Mouse (Mus musculus): Measurements from ENCODE around the gene Mip. TPM values are rescaled to one million over a fixed set of nuclear protein-coding genes. Genes with fewer than 3 reads are reported as not detected.
"Not testable (repeated sequence)": the region's sequence is repeated elsewhere in the genome, so short reads cannot be mapped to it uniquely, and the experiment has no call there.

The Mip gene
- polyA plus RNA-seq (2016; fragmentation: Nextera tagmentation; extraction: Ambion mirVana) = 0.13 TPM in 1 of 2 replicates, not detected in the other

- Histone ChIP-seq H3K4me1 (peaks cover 14% of the 10 kb centered on the region), H3K36me3 (no peaks in the 10 kb centered on the region), H3K9ac (replicated peaks) (no peak within 1 kb of the TSS), H3K9me3 (no peaks in the 10 kb centered on the region), H3K27ac (replicated peaks) (no peak within 1 kb of the TSS), H3K27me3 (no peaks in the 10 kb centered on the region), H3K4me2 (replicated peaks) (no peak within 1 kb of the TSS), H3K4me3 (no peak within 1 kb of the TSS)
- 32% methylated on average over 4 of the region's 4 CpGs for WGBS
- no peak for ATAC-seq (ENCODE audit: low FRiP score, low read depth)
Measured at GRCm38 (mm10) chr10:128225538-128225937, at the start of gene Mip. Gene Mip (plus strand): TSS chr10:128225838.

- H3K9ac ChIP-seq (replicated peaks) = peak overlapping the region; percentile 65
- under 1% methylated on average over 17 of the region's 17 CpGs for WGBS
- no peaks in the 10 kb centered on the region for H3K9me3 ChIP-seq
- no peaks in the 10 kb centered on the region for H3K36me3 ChIP-seq
- H3K27ac ChIP-seq (replicated peaks) = peak overlapping the region; percentile 16
- peaks cover 22% of the 10 kb centered on the region for H3K4me1 ChIP-seq
- H3K4me3 ChIP-seq = peak overlapping the region; percentile 48
- peak; percentile 85; the same call in 1 of the 2 replicates for ATAC-seq (ENCODE audit: low FRiP score, low read depth)
- H3K27me3 ChIP-seq = no peaks in the 10 kb centered on the region
- H3K4me2 ChIP-seq (replicated peaks) = peak overlapping the region; percentile 61
Measured at GRCm38 (mm10) chr10:128175996-128176755, 49.5 kb upstream of the Mip start.

- 87% methylated on average over 4 of the region's 4 CpGs for WGBS
- no peak for ATAC-seq (ENCODE audit: low FRiP score, low read depth)
- no peaks in the 10 kb centered on the region for H3K9me3 ChIP-seq
- no peak overlapping the region for H3K9ac ChIP-seq (replicated peaks)
- no peak overlapping the region for H3K27ac ChIP-seq (replicated peaks)
- no peak overlapping the region for H3K4me2 ChIP-seq (replicated peaks)
- peaks cover 22% of the 10 kb centered on the region for H3K4me1 ChIP-seq
- H3K36me3 ChIP-seq = no peaks in the 10 kb centered on the region
- H3K4me3 ChIP-seq = no peak overlapping the region
- no peaks in the 10 kb centered on the region for H3K27me3 ChIP-seq
Measured at GRCm38 (mm10) chr10:128177316-128177715, 48.3 kb upstream of the Mip start.

GRCm38 (mm10) chr10:128179989-128180388 is 45.6 kb upstream of the Mip start, which contains the start of gene Rbms2:
Gene Rbms2 (minus strand): TSS chr10:128180297.
- Histone ChIP-seq H3K9ac (replicated peaks) (no peak within 1 kb of the TSS), H3K27ac (replicated peaks) (no peak within 1 kb of the TSS), H3K36me3 (no peaks in the 10 kb centered on the region), H3K4me1 (peaks cover 13% of the 10 kb centered on the region), H3K4me2 (replicated peaks) (no peak within 1 kb of the TSS; the same call in 1 of the 2 replicates), H3K27me3 (no peaks in the 10 kb centered on the region), H3K9me3 (no peaks in the 10 kb centered on the region), H3K4me3 (no peak within 1 kb of the TSS)
- 3% methylated on average over 6 of the region's 6 CpGs for WGBS
- no peak for ATAC-seq (ENCODE audit: low FRiP score, low read depth)

- WGBS = 91% methylated on average over 2 of the region's 2 CpGs
- no peak for ATAC-seq (ENCODE audit: low FRiP score, low read depth)
- Histone ChIP-seq H3K4me1 (peaks cover 4% of the 10 kb centered on the region; the same call in 1 of the 2 replicates), H3K27ac (replicated peaks) (no peak overlapping the region), H3K27me3 (no peaks in the 10 kb centered on the region), H3K9ac (replicated peaks) (no peak overlapping the region), H3K4me2 (replicated peaks) (no peak overlapping the region), H3K4me3 (no peak overlapping the region), H3K9me3 (no peaks in the 10 kb centered on the region), H3K36me3 (no peaks in the 10 kb centered on the region)
Measured at GRCm38 (mm10) chr10:128184296-128184695, 41.3 kb upstream of the Mip start.

GRCm38 (mm10) chr10:128185277-128185940 is 40.2 kb upstream of the Mip start:
- H3K4me2 ChIP-seq (replicated peaks) = no peak overlapping the region
- H3K4me3 ChIP-seq = no peak overlapping the region
- no peak overlapping the region for H3K27ac ChIP-seq (replicated peaks)
- no peaks in the 10 kb centered on the region for H3K4me1 ChIP-seq
- H3K9me3 ChIP-seq = no peaks in the 10 kb centered on the region
- H3K36me3 ChIP-seq = no peaks in the 10 kb centered on the region
- 79% methylated on average over 6 of the region's 6 CpGs for WGBS
- no peak for ATAC-seq (ENCODE audit: low FRiP score, low read depth)
- H3K9ac ChIP-seq (replicated peaks) = no peak overlapping the region
- peaks cover under 1% of the 10 kb centered on the region; the same call in 1 of the 2 replicates for H3K27me3 ChIP-seq

GRCm38 (mm10) chr10:128185959-128186358 is 39.7 kb upstream of the Mip start:
- Histone ChIP-seq H3K27me3 (peaks cover 4% of the 10 kb centered on the region; the same call in 1 of the 2 replicates), H3K4me3 (no peak overlapping the region), H3K9me3 (no peaks in the 10 kb centered on the region), H3K4me2 (replicated peaks) (no peak overlapping the region), H3K4me1 (no peaks in the 10 kb centered on the region), H3K36me3 (no peaks in the 10 kb centered on the region), H3K9ac (replicated peaks) (no peak overlapping the region), H3K27ac (replicated peaks) (no peak overlapping the region)
- WGBS = 54% methylated on average over 2 of the region's 2 CpGs
- no peak; the same call in 1 of the 2 replicates for ATAC-seq (ENCODE audit: low FRiP score, low read depth)

- Histone ChIP-seq H3K27me3 (peaks cover 4% of the 10 kb centered on the region; the same call in 1 of the 2 replicates), H3K36me3 (no peaks in the 10 kb centered on the region), H3K4me1 (no peaks in the 10 kb centered on the region), H3K4me3 (no peak overlapping the region), H3K27ac (replicated peaks) (no peak overlapping the region), H3K9me3 (no peaks in the 10 kb centered on the region), H3K4me2 (replicated peaks) (no peak overlapping the region), H3K9ac (replicated peaks) (no peak overlapping the region)
- WGBS = 68% methylated on average over 5 of the region's 5 CpGs
- ATAC-seq (ENCODE audit: low FRiP score, low read depth) = no peak
Measured at GRCm38 (mm10) chr10:128187181-128187605, 38.4 kb upstream of the Mip start.

GRCm38 (mm10) chr10:128188242-128188877 is 37.3 kb upstream of the Mip start:
- Histone ChIP-seq H3K4me1 (no peaks in the 10 kb centered on the region), H3K36me3 (no peaks in the 10 kb centered on the region)

GRCm38 (mm10) chr10:128191472-128191871 is 34.2 kb upstream of the Mip start:
- no peaks in the 10 kb centered on the region for H3K36me3 ChIP-seq
- H3K27ac ChIP-seq (replicated peaks) = no peak overlapping the region
- H3K27me3 ChIP-seq = peaks cover 31% of the 10 kb centered on the region
- H3K4me2 ChIP-seq (replicated peaks) = no peak overlapping the region
- ATAC-seq (ENCODE audit: low FRiP score, low read depth) = no peak
- H3K9ac ChIP-seq (replicated peaks) = no peak overlapping the region
- WGBS = 83% methylated on average over 2 of the region's 2 CpGs
- H3K4me1 ChIP-seq = peaks cover 17% of the 10 kb centered on the region
- H3K9me3 ChIP-seq = no peaks in the 10 kb centered on the region
- H3K4me3 ChIP-seq = no peak overlapping the region

More at GRCm38 (mm10) chr10:128188242-128188877, 37.3 kb upstream of the Mip start:
- WGBS = 49% methylated on average over 2 of the region's 2 CpGs
- Histone ChIP-seq H3K9me3 (no peaks in the 10 kb centered on the region), H3K4me3 (no peak overlapping the region), H3K27me3 (peaks cover 9% of the 10 kb centered on the region), H3K4me2 (replicated peaks) (no peak overlapping the region), H3K9ac (replicated peaks) (no peak overlapping the region), H3K27ac (replicated peaks) (no peak overlapping the region)
- no peak for ATAC-seq (ENCODE audit: low FRiP score, low read depth)

GRCm38 (mm10) chr10:128192030-128192766 is 33.4 kb upstream of the Mip start:
- H3K36me3 ChIP-seq; H3K9me3 ChIP-seq; H3K4me3 ChIP-seq; ATAC-seq (ENCODE audit: low FRiP score, low read depth); H3K4me2 ChIP-seq (replicated peaks); H3K27ac ChIP-seq (replicated peaks); H3K9ac ChIP-seq (replicated peaks): not testable (repeated sequence)
- Histone ChIP-seq H3K27me3 (peaks cover 38% of the 10 kb centered on the region), H3K4me1 (peaks cover 17% of the 10 kb centered on the region)
- WGBS = 89% methylated on average over 3 of the region's 3 CpGs

Measured in midbrain, embryonic 12.5 days (tissue).